Mouse (Mus musculus) adrenal gland, adult 2 months (tissue): ENCODE measurements around the gene Gm19684. TPM values are rescaled to one million over a fixed set of nuclear protein-coding genes. Genes with fewer than 3 reads are reported as not detected.
"Not testable (repeated sequence)": the region's sequence is repeated elsewhere in the genome, so short reads cannot be mapped to it uniquely, and the experiment has no call there.

Source experiments
- DNase-seq: peaks from one replicate; pipeline ENCODE4 v3.0.0; 2021
- polyA plus RNA-seq: library from polyadenylated mRNA; depleted of rRNA; stranded (reverse); fragments of >200 nt; gene quantifications from 2 replicates; pipeline ENCODE4 v1.2.3, GENCODE M21; 2012
- total RNA-seq, 2 experiments: library from RNA; stranded (reverse); gene quantifications; 2 replicates each; pipeline ENCODE4 v1.2.3; 2021

Gm19684 gene
- total and polyA plus RNA-seq, 3 experiments: 0.36 to 0.41 TPM; not detected in 1

GRCm38 (mm10) chr17:36131516-36132265, 10.2 kb downstream of the Gm19684 start:
- no peak for DNase-seq

GRCm38 (mm10) chr17:36135421-36136231, 14.1 kb downstream of the Gm19684 start:
- DNase-seq: not testable (repeated sequence)

GRCm38 (mm10) chr17:36136299-36136848, 14.9 kb downstream of the Gm19684 start:
- not testable (repeated sequence) for DNase-seq

GRCm38 (mm10) chr17:36145111-36145860, 23.8 kb downstream of the Gm19684 start:
- DNase-seq: peak; percentile 34

GRCm38 (mm10) chr17:36145861-36146156, 24.3 kb downstream of the Gm19684 start:
- not testable (repeated sequence) for DNase-seq

- not testable (repeated sequence) for DNase-seq
Observed at GRCm38 (mm10) chr17:36146937-36147336, 25.5 kb downstream of the Gm19684 start.

- DNase-seq: not testable (repeated sequence)
Observed at GRCm38 (mm10) chr17:36148468-36148867, 27.0 kb downstream of the Gm19684 start.

- DNase-seq: not testable (repeated sequence)
Observed at GRCm38 (mm10) chr17:36151200-36151599, 29.7 kb downstream of the Gm19684 start.

- DNase-seq: no peak
Observed at GRCm38 (mm10) chr17:36154271-36155149, 33.0 kb downstream of the Gm19684 start.

GRCm38 (mm10) chr17:36157782-36158181, 36.3 kb downstream of the Gm19684 start:
- peak; percentile 45 for DNase-seq

- DNase-seq: not testable (repeated sequence)
Observed at GRCm38 (mm10) chr17:36158264-36158663, 36.8 kb downstream of the Gm19684 start.

GRCm38 (mm10) chr17:36161129-36162051, 39.9 kb downstream of the Gm19684 start:
- no peak for DNase-seq

- DNase-seq: not testable (repeated sequence)
Observed at GRCm38 (mm10) chr17:36166901-36167300, 45.4 kb downstream of the Gm19684 start.

GRCm38 (mm10) chr17:36167306-36168038, 46.0 kb downstream of the Gm19684 start:
- peak; percentile 36 for DNase-seq

- no peak for DNase-seq
Observed at GRCm38 (mm10) chr17:36168039-36168652, 46.7 kb downstream of the Gm19684 start, which contains the start of gene Gm8909. TSS of gene Gm8909 (minus strand) at chr17:36168537.

- DNase-seq: not testable (repeated sequence)
Observed at GRCm38 (mm10) chr17:36169094-36169493, 47.6 kb downstream of the Gm19684 start.

- no peak for DNase-seq
Observed at GRCm38 (mm10) chr17:36169753-36170152, 48.3 kb downstream of the Gm19684 start.

GRCm38 (mm10) chr17:36170287-36170814, 48.9 kb downstream of the Gm19684 start:
- DNase-seq: no peak
